14 mouse cellular contexts compared by ENCODE assay signal in the genomic region with DNA sequence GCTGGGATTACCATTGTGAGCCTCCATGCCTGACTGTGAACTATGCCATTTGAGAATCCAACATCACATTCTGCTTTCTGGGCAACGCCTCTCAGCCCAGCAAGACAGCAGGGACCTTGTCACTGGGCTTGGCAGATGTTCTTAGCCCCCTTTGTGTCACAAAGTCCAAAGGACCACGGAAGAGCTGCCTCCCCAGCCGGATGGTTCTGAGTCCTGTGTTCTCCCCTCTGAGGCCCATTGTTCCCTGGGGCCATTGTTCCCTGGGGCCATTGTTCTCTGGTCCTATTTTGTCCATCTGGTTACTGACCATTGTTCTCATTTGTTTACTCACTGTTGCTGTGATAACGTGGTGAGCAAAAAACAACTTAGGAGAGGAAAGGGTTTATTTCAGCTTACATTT. TPM values are rescaled to one million over a fixed set of nuclear protein-coding genes. Genes with fewer than 3 reads are reported as not detected.
A peak's percentile ranks its signal among the peaks of the same experiment; 100 is the strongest.
DNase-seq lines count a peak whose midpoint lies in the region; ATAC-seq and TF ChIP-seq lines count a peak whose summit lies in the region.
"Had no signal": no experiment of that assay in that cellular context is flagged by ENCODE, and none has a peak within 500 bp of the region (broad histone marks: within the 10 kb centered on the region; RNA-seq: fewer than 3 reads in every experiment).

No protein-coding gene starts in this region.

- WGBS in thymus, adult 2 months, result 91% methylated on average over 4 of the region's 4 CpGs

- no peak for TF ChIP-seq CTCF in thymus, adult 2 months (IDR thresholded peaks at IDR 0.05; ENCODE audit: borderline replicate concordance, control insufficient read depth, extremely low read depth, insufficient read depth, low read length, poor library complexity)

- H3K27ac ChIP-seq in thymus, adult 2 months (ENCODE audit: control insufficient read depth, insufficient read depth, low read length), result no peak overlapping the region
- H3K27ac ChIP-seq: forebrain, embryonic 13.5 days; lung, embryonic 15.5 days had no signal

- no peaks in the 10 kb centered on the region for H3K27me3 ChIP-seq in thymus, adult 2 months (ENCODE audit: control insufficient read depth, insufficient read depth, low read length)
- H3K27me3 ChIP-seq: forebrain, embryonic 13.5 days; lung, embryonic 15.5 days had no signal

- ATAC-seq in cerebellum, adult (ENCODE audit: insufficient number of reproducible peaks, low FRiP score, low TSS enrichment), result no peak
- ATAC-seq: forebrain, embryonic 13.5 days; intestine, postnatal 0 days had no signal

- H3K4me1 ChIP-seq in thymus, adult 2 months (replicated peaks; ENCODE audit: control insufficient read depth, insufficient read depth, low read length), result peaks cover 42% of the 10 kb centered on the region

- TF ChIP-seq POLR2A in thymus, adult 2 months (IDR thresholded peaks at IDR 0.05; ENCODE audit: control insufficient read depth, extremely low read depth, insufficient read depth, low read length, poor library complexity), result no peak

- no peaks in the 10 kb centered on the region for H3K36me3 ChIP-seq in thymus, adult 2 months (ENCODE audit: control insufficient read depth, insufficient read depth, low read length)
- H3K36me3 ChIP-seq: lung, embryonic 15.5 days had no signal

- DNase-seq in cerebellum, adult 9-11 months, result peak; percentile 18
- DNase-seq in layer of hippocampus, adult 8-10 months (ENCODE audit: low spot score in 2 of 2), result peak; percentile 37 to 55
- no peak for DNase-seq in layer of hippocampus, postnatal 14 days (ENCODE audit: low spot score in 2 of 2)
- DNase-seq in thymus, postnatal 0 days (ENCODE audit: low spot score), result peak; percentile 5
- no peak for DNase-seq in thymus, adult 2 months
- DNase-seq in lung, postnatal 14 days, result no peak
- DNase-seq: heart, adult 11 months; kidney, postnatal 25 days; thymus, postnatal 36 days had no signal

- H3K4me3 ChIP-seq in thymus, adult 2 months (ENCODE audit: control insufficient read depth, insufficient read depth, low read length), result no peak overlapping the region
- H3K4me3 ChIP-seq: forebrain, embryonic 13.5 days; lung, embryonic 15.5 days; myocyte had no signal

RNA-seq across cellular contexts. Expression of gene Fth1, which starts 39.5 kb away (rescaled TPM):
- total RNA-seq in layer of hippocampus, adult 8-10 months (2022), result 1,000 to 10,000 TPM; 3,051 to 4,196 (median 3,526) TPM
- total RNA-seq in layer of hippocampus, postnatal 14 days (2021), result 1,000 to 10,000 TPM; 2,325 to 2,371 TPM
- polyA plus RNA-seq in thymus, postnatal 0 days (2015; fragmentation: Nextera tagmentation; extraction: Ambion mirVana), result 2,555 and 2,649 TPM in 2 replicates
- polyA plus RNA-seq in thymus, adult 2 months (2012; rRNA removed), result 2,238 and 2,885 TPM in 2 replicates

RNA-seq across cellular contexts. Expression of gene Incenp, which starts 41.6 kb away (rescaled TPM):
- 10 to 100 TPM; 14.0 to 20.4 (median 17.7) TPM for total RNA-seq in layer of hippocampus, adult 8-10 months (2022)
- 10 to 100 TPM; 18.3 to 18.6 TPM for total RNA-seq in layer of hippocampus, postnatal 14 days (2021)
- polyA plus RNA-seq in thymus, postnatal 0 days (2015; fragmentation: Nextera tagmentation; extraction: Ambion mirVana), result 102 and 134 TPM in 2 replicates
- polyA plus RNA-seq in thymus, adult 2 months (2012; rRNA removed), result 88.0 and 109 TPM in 2 replicates

Comparison
In these comparisons a context has a peak if more than half of its experiments do, and no peak if none do; other contexts are left out.
1. DNase-seq: peak in cerebellum, adult 9-11 months (single experiment), layer of hippocampus, adult 8-10 months (2 of 2) and thymus, postnatal 0 days (single experiment); none in layer of hippocampus, postnatal 14 days (0 of 2), thymus, adult 2 months (single experiment) and lung, postnatal 14 days (single experiment).